Mouse (Mus musculus) thymus, adult 2 months (tissue): ENCODE measurements around the gene P2ry13. TPM values are rescaled to one million over a fixed set of nuclear protein-coding genes. Genes with fewer than 3 reads are reported as not detected.
A peak's percentile ranks its signal among the peaks of the same experiment; 100 is the strongest.

Experiments
- DNase-seq: peaks from one replicate; pipeline ENCODE4 v3.0.0; 2021
- H3K27ac ChIP-seq: fragments of 200-500 bp; 2 replicates; pipeline ENCODE4 v1.5.1; 2012; ENCODE audit warnings: low read length, control low read depth; ENCODE audit not compliant: control insufficient read depth, insufficient read depth
- H3K27me3 ChIP-seq: fragments of 200-500 bp; 2 replicates; pipeline ENCODE4 v1.6.1; 2012; ENCODE audit warnings: mild to moderate bottlenecking, low read length, moderate library complexity, mixed read lengths; ENCODE audit not compliant: control insufficient read depth, insufficient read depth
- H3K36me3 ChIP-seq: fragments of 200-500 bp; 2 replicates; pipeline ENCODE4 v1.6.1; 2012; ENCODE audit warnings: mild to moderate bottlenecking, low read length, moderate library complexity; ENCODE audit not compliant: control insufficient read depth, insufficient read depth
- H3K4me1 ChIP-seq: fragments of 200-500 bp; replicated peaks from 2 replicates; pipeline ENCODE4 v1.6.1; 2012; ENCODE audit warnings: low read length; ENCODE audit not compliant: control insufficient read depth, insufficient read depth
- H3K4me3 ChIP-seq: fragments of 200-500 bp; 2 replicates; pipeline ENCODE4 v1.5.1; 2012; ENCODE audit warnings: mild to moderate bottlenecking, low read length, control low read depth, moderate library complexity; ENCODE audit not compliant: control insufficient read depth, insufficient read depth
- CTCF ChIP-seq: fragments of 200-500 bp; IDR thresholded peaks from 2 replicates; pipeline ENCODE4 v1.5.1; 2012; ENCODE audit warnings: mild to moderate bottlenecking, control low read depth, low read length, moderate library complexity, borderline replicate concordance; ENCODE audit not compliant: control insufficient read depth, poor library complexity, insufficient read depth; ENCODE audit errors: extremely low read depth
- POLR2A ChIP-seq: fragments of 200-500 bp; IDR thresholded peaks from 2 replicates; pipeline ENCODE4 v1.6.1; 2012; ENCODE audit warnings: mild to moderate bottlenecking, low read length, control low read depth, moderate library complexity; ENCODE audit not compliant: control insufficient read depth, poor library complexity, insufficient read depth; ENCODE audit errors: extremely low read depth
- WGBS: fragments of 180-500 bp; shearing (Covaris S2); methylation state at CpG from one replicate; pipeline ENCODE4 v1.1.7; 2018; 5-methylcytosine and 5-hydroxymethylcytosine counted together
- polyA plus RNA-seq: library from polyadenylated mRNA; depleted of rRNA; stranded (reverse); fragments of >200 nt; gene quantifications from 2 replicates; pipeline ENCODE4 v1.2.3, GENCODE M21; 2012; rRNA removed

P2ry13 gene
- polyA plus RNA-seq, 1 experiment = 10.4 TPM

DNA sequence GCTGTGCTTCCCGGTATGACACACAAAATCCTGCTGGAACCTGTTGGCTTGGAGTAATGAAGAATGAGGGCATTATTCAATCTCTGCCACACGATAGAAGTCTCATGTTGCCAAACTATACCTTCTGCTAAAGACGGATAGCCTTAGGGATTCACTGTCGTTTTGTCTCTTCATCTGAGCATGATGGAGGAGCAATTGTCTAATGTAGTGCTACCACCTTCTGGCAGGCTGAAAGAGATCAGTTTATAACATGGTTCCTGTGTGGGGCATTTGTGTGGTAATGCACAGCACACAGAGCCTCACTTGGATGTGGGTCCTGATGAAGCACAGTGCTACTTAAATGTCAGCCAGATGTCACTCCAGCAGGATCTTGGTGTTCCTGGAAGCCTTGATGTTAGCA is 41.5 kb downstream of the P2ry13 start:
- TF ChIP-seq CTCF (no peak), POLR2A (no peak)
- no peak overlapping the region for H3K4me3 ChIP-seq
- H3K27ac ChIP-seq = no peak overlapping the region
- H3K4me1 ChIP-seq = no peaks in the 10 kb centered on the region
- no peak for DNase-seq
- H3K36me3 ChIP-seq = no peaks in the 10 kb centered on the region
- 86% methylated on average over 4 of the region's 4 CpGs for whole genome bisulfite sequencing
- H3K27me3 ChIP-seq = no peaks in the 10 kb centered on the region

GRCm38 (mm10) chr3:59168476-59168875 is 42.2 kb downstream of the P2ry13 start:
- DNase-seq = peak; percentile 22
- 69% methylated on average over 6 of the region's 6 CpGs for WGBS

DNA sequence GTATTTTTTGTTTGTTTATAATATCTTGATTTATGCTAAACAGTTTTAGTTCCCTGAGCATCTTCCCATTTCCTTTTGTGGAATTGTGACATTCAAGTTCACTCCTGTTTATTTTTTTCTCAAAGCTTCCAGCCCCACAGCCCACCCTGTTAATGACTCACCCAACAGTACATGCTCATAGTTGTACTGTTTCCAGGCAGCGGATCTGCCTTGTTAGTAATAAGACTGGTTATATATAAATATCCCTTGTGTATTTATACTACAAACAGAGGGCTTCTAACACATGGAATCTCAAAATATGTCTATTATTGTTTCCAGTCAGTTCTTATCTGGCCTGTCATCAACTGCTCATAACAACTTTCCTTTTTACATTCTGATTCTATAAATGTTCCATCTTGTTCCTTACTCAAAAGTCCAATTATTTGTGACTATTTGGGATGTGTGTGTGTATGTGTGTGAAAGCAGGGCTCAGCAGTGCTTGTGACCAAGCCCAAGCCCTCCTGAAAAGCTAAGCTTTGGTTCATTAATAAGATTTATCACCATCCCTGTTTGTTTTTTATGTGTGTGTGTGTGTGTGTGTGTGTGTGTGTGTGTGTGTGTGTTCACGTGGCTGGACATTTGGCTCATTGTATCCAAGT is 43.1 kb downstream of the P2ry13 start:
- Histone ChIP-seq H3K27ac (no peak overlapping the region), H3K27me3 (no peaks in the 10 kb centered on the region), H3K4me3 (no peak overlapping the region), H3K4me1 (no peaks in the 10 kb centered on the region), H3K36me3 (no peaks in the 10 kb centered on the region)
- 93% methylated on average over 2 of the region's 2 CpGs for WGBS
- no peak for DNase-seq
- TF ChIP-seq CTCF (no peak), POLR2A (no peak)

More at GRCm38 (mm10) chr3:59168476-59168875, 42.2 kb downstream of the P2ry13 start:
- Histone ChIP-seq H3K36me3 (no peaks in the 10 kb centered on the region), H3K27ac (no peak overlapping the region), H3K4me3 (no peak overlapping the region), H3K27me3 (no peaks in the 10 kb centered on the region), H3K4me1 (no peaks in the 10 kb centered on the region)
- TF ChIP-seq CTCF (no peak), POLR2A (no peak)

- Histone ChIP-seq H3K27me3 (no peaks in the 10 kb centered on the region), H3K36me3 (no peaks in the 10 kb centered on the region)
- 65% methylated on average over 1 of the region's 1 CpGs for WGBS
Measured at GRCm38 (mm10) chr3:59160465-59160864, 50.2 kb downstream of the P2ry13 start.

More at GRCm38 (mm10) chr3:59160465-59160864, 50.2 kb downstream of the P2ry13 start:
- no peak overlapping the region for H3K4me3 ChIP-seq
- H3K27ac ChIP-seq = no peak overlapping the region
- TF ChIP-seq POLR2A (no peak), CTCF (no peak)
- no peaks in the 10 kb centered on the region for H3K4me1 ChIP-seq
- DNase-seq = no peak

Other genes with a start within 250 kb of the P2ry13 start
- 3.3 and 4.2 TPM in 2 replicates for gene Med12l, start 205.1 kb downstream of the P2ry13 start, polyA plus RNA-seq
- gene Gpr171, start 109.1 kb downstream of the P2ry13 start, polyA plus RNA-seq = 14.3 and 15.0 TPM in 2 replicates
- gene P2ry14, start 57.3 kb downstream of the P2ry13 start, polyA plus RNA-seq = 3.9 and 5.3 TPM in 2 replicates
- gene Gpr87, start 15.8 kb downstream of the P2ry13 start, polyA plus RNA-seq = 2.9 and 3.7 TPM in 2 replicates
- gene P2ry12, start 52.0 kb upstream of the P2ry13 start, polyA plus RNA-seq = 13.6 and 15.7 TPM in 2 replicates
- gene Igsf10, start 133.5 kb upstream of the P2ry13 start, polyA plus RNA-seq = 0.50 and 0.51 TPM in 2 replicates